Mouse (Mus musculus): ENCODE measurements around the gene Adamtsl2.

GRCm38 (mm10) chr2:27089238-27089637 lies 10.1 kb downstream of the Adamtsl2 start:
- TF ChIP-seq POLR2A (IDR thresholded peaks at IDR 0.05; ENCODE audit: control insufficient read depth, low read depth, low read length) (no peak), CTCF (IDR thresholded peaks at IDR 0.05; ENCODE audit: control insufficient read depth, insufficient read depth, insufficient replicate concordance, low read depth, low read length) (no peak)

All from testis, adult 2 months (tissue).